Mouse (Mus musculus) adrenal gland (tissue): ENCODE data around the gene Tox2.

Experiments used
- intact Hi-C: fragments of 180-260 bp; cut with DNase I; formaldehyde crosslinking; loops from one replicate; pipeline ENCODE4 v1.15.1; 2025

Tox2 gene

GRCm38 (mm10) chr2:163360858-163361623 lies 158.1 kb downstream of the Tox2 start:
- intact Hi-C loops, result no loop called here

GRCm38 (mm10) chr2:163362940-163363921 lies 160.3 kb downstream of the Tox2 start:
- intact Hi-C loops, result no loop called here

GRCm38 (mm10) chr2:163364785-163365541 lies 162.0 kb downstream of the Tox2 start:
- intact Hi-C loops, result no loop called here

- intact Hi-C loops, result no loop called here
Measured at GRCm38 (mm10) chr2:163370175-163370574, 167.2 kb downstream of the Tox2 start.

GRCm38 (mm10) chr2:163372627-163373026 lies 169.7 kb downstream of the Tox2 start:
- intact Hi-C loops, result no loop called here
